Mouse (Mus musculus) lung, postnatal 0 days (tissue): Measurements from ENCODE around the gene Aen. TPM values are rescaled to one million over a fixed set of nuclear protein-coding genes. Genes with fewer than 3 reads are reported as not detected.

Experiments
- ATAC-seq: fragments of 200-750 bp; cut with Nextera tagmentation; 2 replicates; pipeline ENCODE4 v1.8.0; 2017; ENCODE audit warnings: moderate library complexity
- DNase-seq: peaks from one replicate; pipeline ENCODE4 v3.0.0-alpha.2; 2016; ENCODE audit warnings: low spot score
- H3K27ac ChIP-seq: fragments of 300-500 bp; sonication (generic); 2 replicates; pipeline ENCODE4 v1.5.1; 2014; ENCODE audit warnings: antibody characterized with exemption, mild to moderate bottlenecking, low read length, mixed read lengths
- H3K27me3 ChIP-seq: fragments of 300-500 bp; sonication (generic); replicated peaks from 2 replicates; pipeline ENCODE4 v1.6.1; 2014; ENCODE audit warnings: low read length, mixed read lengths; ENCODE audit not compliant: insufficient read depth
- H3K36me3 ChIP-seq: fragments of 300-500 bp; sonication (generic); 2 replicates; pipeline ENCODE4 v1.6.1; 2014; ENCODE audit warnings: low read length, mixed read lengths; ENCODE audit not compliant: insufficient read depth
- H3K4me1 ChIP-seq: fragments of 300-500 bp; sonication (generic); 2 replicates; pipeline ENCODE4 v1.6.1; 2014; ENCODE audit warnings: antibody characterized with exemption, low read depth, low read length, mixed read lengths; ENCODE audit not compliant: insufficient read depth
- H3K4me2 ChIP-seq: fragments of 300-500 bp; sonication (generic); replicated peaks from 2 replicates; pipeline ENCODE4 v1.6.1; 2014; ENCODE audit warnings: low read depth, mild to moderate bottlenecking, low read length, moderate library complexity, mixed read lengths
- H3K4me3 ChIP-seq: fragments of 300-500 bp; sonication (generic); 2 replicates; pipeline ENCODE4 v1.5.1; 2014; ENCODE audit warnings: low read depth, low read length
- H3K9ac ChIP-seq: fragments of 300-500 bp; sonication (generic); replicated peaks from 2 replicates; pipeline ENCODE4 v1.6.1; 2014; ENCODE audit warnings: low read depth, mild to moderate bottlenecking
- H3K9me3 ChIP-seq: fragments of 300-500 bp; sonication (generic); 2 replicates; pipeline ENCODE4 v1.6.1; 2016; ENCODE audit warnings: low read length, mixed read lengths
- CTCF ChIP-seq: IDR thresholded peaks from 2 replicates; pipeline ENCODE4 v1.5.1; 2016; ENCODE audit warnings: antibody characterized with exemption, mild to moderate bottlenecking
- EP300 ChIP-seq: IDR thresholded peaks from 2 replicates; pipeline ENCODE4 v1.6.1; 2016; ENCODE audit warnings: antibody characterized with exemption, mild to moderate bottlenecking, control low read depth
- WGBS: fragments of 180-500 bp; shearing (Covaris S2); extraction: QIAGEN DNeasy Blood & Tissue Kit; methylation state at CpG from one replicate; pipeline ENCODE4 v1.1.7; 2014; 5-methylcytosine and 5-hydroxymethylcytosine counted together
- polyA plus RNA-seq: library from polyadenylated mRNA; unstranded; fragments of >200 nt; fragmentation: Nextera tagmentation; extraction: Ambion mirVana; gene quantifications from 2 replicates; pipeline ENCODE4 v1.2.1, GENCODE M21; 2015

Gene Aen
- polyA plus RNA-seq, 1 experiment from 2014 or later = 20.0 TPM

- WGBS = 10% methylated on average over 6 of the region's 6 CpGs
- Histone ChIP-seq H3K9ac (no peak overlapping the region), H3K9me3 (no peaks in the 10 kb centered on the region), H3K4me1 (no peaks in the 10 kb centered on the region), H3K27me3 (no peaks in the 10 kb centered on the region), H3K27ac (no peak overlapping the region), H3K4me2 (no peak overlapping the region), H3K4me3 (no peak overlapping the region), H3K36me3 (no peaks in the 10 kb centered on the region)
- ATAC-seq (peak; percentile 60), DNase-seq (peak; percentile 77)
- TF ChIP-seq CTCF (peak; percentile 95), EP300 (no peak)
These were observed 28.6 kb downstream of the Aen start for GRCm38 (mm10) chr7:78924300-78924699.

DNA sequence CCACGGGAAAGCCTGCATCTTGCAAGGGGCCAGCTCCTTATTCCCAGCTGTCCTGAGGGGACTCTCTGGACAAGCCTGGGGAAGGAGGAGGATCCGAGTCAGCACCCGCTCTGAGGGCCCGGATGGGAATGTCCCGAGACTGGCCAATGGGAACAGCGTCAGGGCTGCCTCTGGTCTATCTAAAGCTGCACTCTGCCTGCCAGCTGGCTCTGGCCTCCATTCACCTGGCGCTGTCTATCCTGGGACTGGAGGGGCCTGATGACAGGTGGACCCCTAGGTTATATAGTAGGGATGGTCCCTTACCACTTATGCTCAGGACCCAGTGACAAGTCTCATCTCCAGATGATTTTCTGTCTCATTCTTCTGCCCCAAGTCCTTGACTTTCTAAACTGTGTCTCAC lies 29.1 kb downstream of the Aen start:
- WGBS = 67% methylated on average over 7 of the region's 7 CpGs
- Histone ChIP-seq H3K4me2 (no peak overlapping the region), H3K27ac (no peak overlapping the region), H3K9me3 (no peaks in the 10 kb centered on the region), H3K36me3 (no peaks in the 10 kb centered on the region), H3K9ac (no peak overlapping the region), H3K27me3 (no peaks in the 10 kb centered on the region), H3K4me1 (no peaks in the 10 kb centered on the region), H3K4me3 (no peak overlapping the region)
- no peak for DNase-seq
- ATAC-seq = no peak
- TF ChIP-seq EP300 (no peak), CTCF (no peak)

DNA sequence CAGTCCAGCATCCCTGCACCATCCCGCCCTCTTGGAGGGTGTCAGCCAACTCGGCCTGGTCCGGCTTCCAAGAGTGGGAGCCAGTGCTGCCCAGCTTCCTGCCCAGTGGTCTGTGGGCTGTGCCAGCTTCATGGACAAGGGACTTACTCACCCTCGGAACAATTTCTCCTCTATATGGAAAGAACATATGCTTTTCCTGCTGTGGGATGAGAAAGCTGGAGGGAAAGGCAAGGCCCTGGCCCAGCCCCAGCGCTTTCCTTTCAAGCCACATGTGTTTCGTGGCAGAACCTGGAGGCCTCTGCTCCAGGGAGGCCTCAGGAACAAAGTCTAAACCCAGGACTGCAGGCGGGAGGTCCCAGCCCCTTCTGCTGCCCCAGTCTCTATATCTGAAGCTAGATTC lies 30.0 kb downstream of the Aen start:
- Histone ChIP-seq H3K4me1 (no peaks in the 10 kb centered on the region), H3K36me3 (no peaks in the 10 kb centered on the region), H3K9ac (no peak overlapping the region), H3K4me2 (no peak overlapping the region), H3K9me3 (no peaks in the 10 kb centered on the region), H3K27ac (no peak overlapping the region), H3K27me3 (no peaks in the 10 kb centered on the region), H3K4me3 (no peak overlapping the region)
- 78% methylated on average over 7 of the region's 7 CpGs for WGBS
- TF ChIP-seq CTCF (no peak), EP300 (no peak)
- ATAC-seq = no peak
- DNase-seq = no peak

DNA sequence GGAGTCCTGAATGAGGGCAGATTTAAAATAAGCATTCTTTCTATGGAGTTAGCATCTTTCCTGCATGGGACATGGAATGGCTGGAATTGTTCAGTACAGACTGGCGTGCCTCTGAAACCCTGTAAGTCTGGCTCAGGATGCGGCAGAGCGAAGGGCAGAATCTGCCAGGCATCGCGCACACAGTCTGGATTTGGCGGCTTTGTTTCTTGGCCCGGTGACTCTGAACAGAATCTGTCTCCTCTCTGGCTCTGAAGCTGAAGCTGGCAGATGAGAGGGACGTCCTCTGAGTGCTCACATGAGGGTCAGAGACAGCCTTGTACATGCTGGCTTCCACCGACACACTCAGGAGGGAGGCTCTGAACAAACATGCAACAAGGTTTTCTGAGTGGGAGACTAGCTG lies 30.5 kb downstream of the Aen start:
- H3K4me3 ChIP-seq = no peak overlapping the region
- H3K27me3 ChIP-seq = no peaks in the 10 kb centered on the region
- no peak overlapping the region for H3K27ac ChIP-seq
- ATAC-seq = no peak
- no peak overlapping the region for H3K4me2 ChIP-seq
- no peak overlapping the region for H3K9ac ChIP-seq
- DNase-seq = no peak
- TF ChIP-seq EP300 = no peak
- no peak for TF ChIP-seq CTCF
- H3K4me1 ChIP-seq = no peaks in the 10 kb centered on the region
- WGBS = 76% methylated on average over 9 of the region's 9 CpGs
- no peaks in the 10 kb centered on the region for H3K9me3 ChIP-seq
- H3K36me3 ChIP-seq = no peaks in the 10 kb centered on the region

DNA sequence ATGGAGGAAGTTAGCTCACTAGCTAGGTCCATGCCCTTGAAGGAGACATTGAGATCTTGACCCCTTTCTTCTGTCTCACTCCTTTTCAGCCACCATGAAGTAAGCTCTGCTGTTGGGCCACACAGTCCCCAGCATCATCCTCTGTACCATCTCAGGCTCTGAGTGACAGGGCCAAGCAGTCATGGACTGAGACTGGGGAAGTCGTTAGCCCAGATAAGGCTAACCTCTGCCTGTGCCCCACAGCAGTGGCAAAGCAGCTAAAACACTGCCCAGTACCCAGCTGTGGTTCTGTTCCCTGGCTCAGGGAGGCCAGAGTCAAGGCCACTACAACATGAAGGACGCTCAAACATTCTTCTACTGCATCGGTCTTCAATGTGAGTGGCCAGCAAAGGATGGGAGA lies 31.6 kb downstream of the Aen start:
- H3K27ac ChIP-seq = no peak overlapping the region
- H3K9ac ChIP-seq = no peak overlapping the region
- no peaks in the 10 kb centered on the region for H3K4me1 ChIP-seq
- H3K4me2 ChIP-seq = no peak overlapping the region
- H3K4me3 ChIP-seq = no peak overlapping the region
- H3K9me3 ChIP-seq = no peaks in the 10 kb centered on the region
- ATAC-seq (no peak), DNase-seq (no peak)
- WGBS = 54% methylated on average over 3 of the region's 3 CpGs
- H3K36me3 ChIP-seq = no peaks in the 10 kb centered on the region
- H3K27me3 ChIP-seq = no peaks in the 10 kb centered on the region
- TF ChIP-seq CTCF (no peak), EP300 (no peak)

DNA sequence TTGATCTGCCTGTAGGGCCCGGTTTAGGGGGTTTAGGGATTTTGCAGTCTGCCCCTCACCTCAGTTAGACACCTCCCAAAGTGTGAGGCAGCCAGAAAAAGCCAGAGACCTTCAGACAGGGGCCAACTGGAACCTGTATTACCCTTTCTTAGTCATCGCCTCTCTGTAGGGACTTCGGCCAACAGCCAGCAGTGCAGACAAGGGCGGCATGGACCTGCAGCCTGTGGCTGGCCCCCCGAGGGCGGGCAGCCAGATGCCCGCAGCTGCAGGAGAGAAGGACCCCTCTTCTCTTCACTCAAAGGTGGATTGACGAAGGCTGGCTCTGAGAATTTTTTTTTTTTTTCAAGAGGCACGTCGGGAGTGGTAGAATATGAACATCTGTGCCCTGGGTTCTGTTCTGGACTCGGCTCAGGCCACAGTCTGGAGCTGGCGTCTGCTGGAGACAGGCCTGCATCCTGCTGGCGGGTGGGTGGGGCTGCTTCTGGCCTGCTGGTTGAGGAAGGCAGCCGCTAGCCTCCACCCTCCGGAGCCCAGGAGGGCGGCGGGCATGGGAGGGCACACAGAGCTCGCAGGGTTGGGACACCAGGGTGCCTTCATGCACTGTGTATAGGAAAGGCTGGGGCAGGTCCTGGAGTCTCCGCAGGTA lies 43.4 kb downstream of the Aen start:
- no peak overlapping the region for H3K4me3 ChIP-seq
- no peak overlapping the region for H3K4me2 ChIP-seq
- ATAC-seq (no peak), DNase-seq (no peak)
- no peaks in the 10 kb centered on the region for H3K27me3 ChIP-seq
- H3K27ac ChIP-seq = no peak overlapping the region
- H3K9ac ChIP-seq = no peak overlapping the region
- no peaks in the 10 kb centered on the region for H3K36me3 ChIP-seq
- no peaks in the 10 kb centered on the region for H3K4me1 ChIP-seq
- no peak for TF ChIP-seq CTCF
- 58% methylated on average over 19 of the region's 19 CpGs for WGBS
- no peaks in the 10 kb centered on the region for H3K9me3 ChIP-seq

DNA sequence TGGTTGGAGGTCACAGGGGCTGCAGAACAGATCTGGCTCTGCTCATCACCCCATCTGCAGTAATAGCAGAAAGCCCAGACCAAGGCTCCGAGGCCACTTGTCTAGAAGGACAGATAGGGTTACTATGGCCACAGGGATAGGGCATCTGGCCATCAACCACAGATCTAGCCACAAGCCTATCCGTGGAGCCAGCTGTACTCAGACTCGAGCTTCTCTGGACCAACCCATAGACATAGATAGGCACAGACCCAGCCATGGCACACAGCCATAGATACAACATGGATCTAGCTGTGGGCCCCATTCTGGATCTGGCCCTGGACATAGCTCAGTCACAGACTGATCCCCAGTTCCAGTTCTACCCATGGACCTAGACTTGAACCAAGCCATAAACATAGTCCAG lies 45.3 kb downstream of the Aen start:
- Histone ChIP-seq H3K4me1 (no peaks in the 10 kb centered on the region), H3K9me3 (no peaks in the 10 kb centered on the region), H3K4me2 (no peak overlapping the region), H3K4me3 (no peak overlapping the region), H3K36me3 (no peaks in the 10 kb centered on the region), H3K27ac (no peak overlapping the region), H3K27me3 (no peaks in the 10 kb centered on the region), H3K9ac (no peak overlapping the region)
- 69% methylated on average over 3 of the region's 3 CpGs for WGBS
- no peak for ATAC-seq
- TF ChIP-seq CTCF = no peak
- no peak for TF ChIP-seq EP300
- no peak for DNase-seq
